Mouse (Mus musculus) kidney, postnatal 0 days (tissue): ENCODE results near the gene Mief1. TPM values are rescaled to one million over a fixed set of nuclear protein-coding genes. Genes with fewer than 3 reads are reported as not detected.

Experiments used
- ATAC-seq: fragments of 200-750 bp; cut with Nextera tagmentation; replicated peaks from 2 replicates; pipeline ENCODE4 v1.8.0; 2017; ENCODE audit warnings: low read depth, moderate number of reproducible peaks, moderate TSS enrichment, moderate library complexity; ENCODE audit not compliant: low FRiP score
- DNase-seq: peaks from one replicate; pipeline ENCODE4 v3.0.0-alpha.2; 2016; ENCODE audit warnings: low spot score
- H3K27ac ChIP-seq: fragments of 300-500 bp; sonication (generic); 2 replicates; pipeline ENCODE4 v1.5.1; 2014; ENCODE audit warnings: mild to moderate bottlenecking
- H3K27me3 ChIP-seq: fragments of 300-500 bp; sonication (generic); 2 replicates; pipeline ENCODE4 v1.6.1; 2014; ENCODE audit warnings: low read length, mixed read lengths; ENCODE audit not compliant: insufficient read depth
- H3K36me3 ChIP-seq: fragments of 300-500 bp; sonication (generic); 2 replicates; pipeline ENCODE4 v1.6.1; 2014; ENCODE audit warnings: low read length, mixed read lengths; ENCODE audit not compliant: insufficient read depth
- H3K4me1 ChIP-seq: fragments of 300-500 bp; sonication (generic); replicated peaks from 2 replicates; pipeline ENCODE4 v1.6.1; 2014; ENCODE audit warnings: antibody characterized with exemption, low read length, mixed read lengths; ENCODE audit not compliant: insufficient read depth
- H3K4me2 ChIP-seq: fragments of 300-500 bp; sonication (generic); 2 replicates; pipeline ENCODE4 v1.6.1; 2014; ENCODE audit warnings: mild to moderate bottlenecking, low read length, moderate library complexity, mixed read lengths
- H3K4me3 ChIP-seq: fragments of 300-500 bp; sonication (generic); replicated peaks from 2 replicates; pipeline ENCODE4 v1.5.1; 2014; ENCODE audit warnings: low read depth, low read length
- H3K9ac ChIP-seq: fragments of 300-500 bp; sonication (generic); 2 replicates; pipeline ENCODE4 v1.6.1; 2014; ENCODE audit warnings: low read depth, low read length
- H3K9me3 ChIP-seq: fragments of 300-500 bp; sonication (generic); replicated peaks from 2 replicates; pipeline ENCODE4 v1.6.1; 2016; ENCODE audit warnings: low read length, inconsistent platforms, mixed read lengths
- CTCF ChIP-seq: IDR thresholded peaks from 2 replicates; pipeline ENCODE4 v1.5.1; 2016; ENCODE audit warnings: antibody characterized with exemption, low read depth, mild to moderate bottlenecking, moderate library complexity
- WGBS: fragments of 180-500 bp; shearing (Covaris S2); extraction: QIAGEN DNeasy Blood & Tissue Kit; methylation state at CpG from one replicate; pipeline ENCODE4 v1.1.7; 2014; 5-methylcytosine and 5-hydroxymethylcytosine counted together
- polyA plus RNA-seq: library from polyadenylated mRNA; unstranded; fragments of >200 nt; fragmentation: Nextera tagmentation; extraction: Ambion mirVana; gene quantifications from 2 replicates; pipeline ENCODE4 v1.2.1, GENCODE M21; 2015

Mief1 gene
- polyA plus RNA-seq, 1 experiment from 2014 or later: 19.9 TPM

DNA sequence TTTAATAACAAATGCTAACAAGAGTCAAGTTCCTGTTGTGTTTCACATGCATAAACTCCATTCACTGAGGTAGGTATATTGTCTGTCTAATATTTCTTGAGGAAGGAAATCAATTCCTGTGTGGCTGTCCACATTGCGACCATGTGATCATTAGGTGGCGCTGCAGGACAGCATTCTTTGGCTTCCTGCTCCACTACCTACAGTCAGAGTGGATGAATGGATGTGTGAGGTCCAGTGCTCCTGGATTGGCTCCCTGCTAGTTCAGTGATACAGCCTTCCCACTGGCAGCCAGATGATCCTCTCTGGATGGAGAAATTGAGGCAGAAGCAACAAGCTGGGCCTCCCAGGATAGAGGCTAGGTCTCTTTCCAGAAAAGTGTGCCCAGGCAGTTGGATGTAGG is 32.5 kb downstream of the Mief1 start:
- ATAC-seq: no peak

DNA sequence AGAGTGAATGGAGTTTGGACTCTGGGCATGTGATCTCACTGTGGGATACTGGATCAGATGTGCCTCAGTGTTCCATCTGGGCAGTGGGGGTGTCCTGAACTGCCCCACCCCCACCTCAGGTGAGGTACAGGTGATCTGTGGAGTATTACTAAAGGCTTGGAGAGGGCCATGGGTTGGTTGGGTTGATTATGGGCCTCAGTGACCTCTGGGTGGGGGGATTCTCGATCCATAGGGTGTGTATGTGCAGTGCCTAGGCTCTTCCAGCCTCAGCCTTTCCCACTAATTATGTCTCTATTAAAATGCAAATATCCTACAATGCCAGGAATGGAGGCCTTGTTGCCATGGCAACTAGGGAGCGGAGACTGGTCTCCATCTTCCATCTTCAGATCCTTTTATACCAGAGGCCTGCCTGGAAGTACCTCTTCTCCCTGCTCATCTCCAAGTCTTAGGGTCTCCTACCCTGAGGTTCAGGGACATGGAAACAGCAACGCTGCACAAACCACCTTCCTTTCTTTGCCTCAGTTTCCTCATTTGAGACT is 38.1 kb downstream of the Mief1 start:
- WGBS: 80% methylated on average over 3 of the region's 3 CpGs
- H3K9ac ChIP-seq: no peak overlapping the region
- no peaks in the 10 kb centered on the region for H3K36me3 ChIP-seq
- DNase-seq (no peak), ATAC-seq (no peak)
- no peaks in the 10 kb centered on the region for H3K27me3 ChIP-seq
- H3K4me3 ChIP-seq: no peak overlapping the region
- H3K27ac ChIP-seq: no peak overlapping the region
- no peak for TF ChIP-seq CTCF
- H3K4me1 ChIP-seq: no peaks in the 10 kb centered on the region
- H3K9me3 ChIP-seq: no peaks in the 10 kb centered on the region
- H3K4me2 ChIP-seq: no peak overlapping the region

More for the DNA sequence above, 32.5 kb downstream of the Mief1 start:
- 0% methylated on average over 2 of the region's 2 CpGs for WGBS
- DNase-seq: peak; percentile 90
- peak; percentile 93 for TF ChIP-seq CTCF
- H3K4me1 ChIP-seq: peaks cover 4% of the 10 kb centered on the region; the same call in 1 of the 2 replicates
- H3K36me3 ChIP-seq: no peaks in the 10 kb centered on the region
- no peak overlapping the region for H3K4me3 ChIP-seq
- no peak overlapping the region for H3K9ac ChIP-seq
- H3K9me3 ChIP-seq: no peaks in the 10 kb centered on the region
- H3K4me2 ChIP-seq: no peak overlapping the region
- H3K27me3 ChIP-seq: no peaks in the 10 kb centered on the region
- H3K27ac ChIP-seq: no peak overlapping the region

DNA sequence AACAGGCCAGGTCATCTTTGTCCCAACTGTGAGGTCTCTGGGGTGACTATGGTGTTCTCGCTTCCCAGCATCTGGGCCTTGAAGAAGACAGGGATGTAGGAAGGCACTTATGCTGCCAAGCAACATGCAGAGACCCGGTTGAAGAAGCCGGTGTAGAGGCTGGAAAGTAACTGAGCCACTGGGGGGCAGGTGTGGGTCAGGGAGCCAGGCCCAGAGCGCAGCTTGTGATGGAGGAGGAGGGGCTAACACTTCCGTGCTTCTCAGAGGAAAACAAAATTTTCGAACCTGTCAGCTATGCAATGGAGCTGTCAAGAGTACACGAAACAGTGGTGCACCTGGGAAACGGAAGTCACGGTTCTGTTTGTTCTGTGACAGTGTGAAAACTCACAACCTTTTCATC is 43.3 kb downstream of the Mief1 start:
- H3K27me3 ChIP-seq: peaks cover 3% of the 10 kb centered on the region; the same call in 1 of the 2 replicates
- no peak overlapping the region for H3K4me3 ChIP-seq
- H3K36me3 ChIP-seq: no peaks in the 10 kb centered on the region
- H3K9me3 ChIP-seq: no peaks in the 10 kb centered on the region
- TF ChIP-seq CTCF: no peak; the same call in 1 of the 2 replicates
- DNase-seq (no peak), ATAC-seq (no peak)
- no peak overlapping the region for H3K9ac ChIP-seq
- WGBS: 45% methylated on average over 9 of the region's 9 CpGs
- H3K4me1 ChIP-seq: no peaks in the 10 kb centered on the region
- no peak overlapping the region for H3K27ac ChIP-seq
- H3K4me2 ChIP-seq: no peak overlapping the region

DNA sequence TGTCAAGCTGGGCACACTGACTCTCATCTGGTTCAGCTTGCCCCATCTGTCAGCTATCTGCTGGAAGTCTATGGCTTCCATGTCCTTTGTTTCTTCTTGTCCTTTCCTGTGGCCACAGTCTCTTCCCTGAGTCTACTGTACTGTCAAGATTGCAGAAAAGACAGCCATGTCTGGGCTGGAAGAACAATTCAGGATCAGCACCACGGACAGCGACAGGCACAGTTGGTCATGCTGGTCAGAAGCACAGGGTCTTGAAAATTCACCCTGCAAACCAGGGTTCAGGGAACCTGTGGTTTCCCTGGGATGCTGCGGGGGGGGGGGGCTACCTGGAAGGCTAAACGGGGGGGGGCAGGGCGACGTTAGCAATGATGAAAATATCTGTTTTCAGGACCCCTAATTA is 43.8 kb downstream of the Mief1 start:
- H3K4me2 ChIP-seq: no peak overlapping the region
- DNase-seq: peak; percentile 87
- H3K27me3 ChIP-seq: peaks cover 3% of the 10 kb centered on the region; the same call in 1 of the 2 replicates
- H3K9me3 ChIP-seq: no peaks in the 10 kb centered on the region
- TF ChIP-seq CTCF: no peak
- no peak overlapping the region for H3K27ac ChIP-seq
- H3K9ac ChIP-seq: no peak overlapping the region
- H3K4me1 ChIP-seq: no peaks in the 10 kb centered on the region
- H3K36me3 ChIP-seq: no peaks in the 10 kb centered on the region
- 0% methylated on average over 6 of the region's 6 CpGs for whole genome bisulfite sequencing
- H3K4me3 ChIP-seq: no peak overlapping the region
- ATAC-seq: no peak

DNA sequence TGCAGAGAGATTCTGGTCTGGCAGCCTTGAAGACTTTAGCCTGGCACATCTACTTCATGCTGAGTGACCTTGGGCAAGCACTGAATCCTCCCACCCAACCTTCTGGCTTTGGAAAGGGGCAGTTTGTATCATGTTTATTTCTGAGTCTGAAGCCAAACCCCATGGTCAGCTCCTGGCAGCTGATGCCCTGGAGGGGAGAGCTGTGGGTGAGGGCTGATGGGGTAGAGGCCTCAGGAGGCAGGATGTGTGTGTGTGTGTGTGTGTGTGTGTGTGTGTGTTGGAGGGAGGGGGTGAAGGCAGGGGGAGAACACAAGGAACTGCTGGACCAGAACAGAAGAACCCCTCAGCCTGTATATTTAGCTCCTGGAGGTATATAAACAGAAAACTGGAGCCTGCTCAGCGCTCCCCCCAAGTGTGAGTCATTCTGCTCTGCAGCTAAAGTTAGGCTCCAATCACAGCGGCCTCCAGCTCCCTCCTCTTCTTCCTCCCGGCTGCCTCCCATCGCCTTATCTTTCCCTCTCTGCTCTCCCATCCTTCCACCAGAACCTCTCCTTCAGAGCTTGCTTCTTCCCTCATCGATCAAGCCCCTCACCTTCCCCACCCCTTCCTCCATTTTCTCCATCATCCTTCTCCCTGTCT is 44.4 kb downstream of the Mief1 start:
- no peak overlapping the region for H3K4me2 ChIP-seq
- DNase-seq (no peak), ATAC-seq (no peak)
- H3K9me3 ChIP-seq: no peaks in the 10 kb centered on the region
- H3K27me3 ChIP-seq: peaks cover 3% of the 10 kb centered on the region; the same call in 1 of the 2 replicates
- H3K4me3 ChIP-seq: no peak overlapping the region
- no peak for TF ChIP-seq CTCF
- H3K9ac ChIP-seq: no peak overlapping the region
- no peaks in the 10 kb centered on the region for H3K4me1 ChIP-seq
- WGBS: 77% methylated on average over 5 of the region's 5 CpGs
- no peak overlapping the region for H3K27ac ChIP-seq
- H3K36me3 ChIP-seq: no peaks in the 10 kb centered on the region

DNA sequence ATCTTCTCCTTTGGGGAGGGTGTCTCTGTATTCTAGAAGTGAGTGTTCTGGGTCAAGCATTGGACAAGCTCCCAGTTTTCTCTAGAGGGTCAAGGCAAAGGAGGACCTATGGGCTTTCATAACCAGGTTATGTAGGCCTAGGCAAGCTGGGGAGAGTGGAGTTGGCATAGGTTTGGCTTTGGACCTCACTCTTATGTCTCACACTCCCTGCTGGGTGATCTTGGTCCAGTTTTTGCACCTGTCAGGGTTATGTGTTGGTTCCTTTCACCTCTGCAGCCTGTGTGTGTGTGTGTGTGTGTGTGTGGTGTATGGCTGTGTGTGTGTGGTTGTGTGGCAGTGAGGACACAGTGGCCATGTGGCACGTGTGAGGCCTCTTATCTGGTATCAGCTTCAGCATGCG is 45.2 kb downstream of the Mief1 start:
- H3K4me2 ChIP-seq: no peak overlapping the region
- no peak overlapping the region for H3K27ac ChIP-seq
- H3K4me3 ChIP-seq: no peak overlapping the region
- no peak overlapping the region for H3K9ac ChIP-seq
- H3K27me3 ChIP-seq: peaks cover 3% of the 10 kb centered on the region; the same call in 1 of the 2 replicates
- no peaks in the 10 kb centered on the region for H3K9me3 ChIP-seq
- no peak for TF ChIP-seq CTCF
- ATAC-seq (no peak), DNase-seq (no peak)
- WGBS: 83% methylated on average over 2 of the region's 2 CpGs
- H3K36me3 ChIP-seq: no peaks in the 10 kb centered on the region
- no peaks in the 10 kb centered on the region for H3K4me1 ChIP-seq
